Mouse (Mus musculus): ENCODE measurements around the gene Gpr157. TPM values are rescaled to one million over a fixed set of nuclear protein-coding genes. Genes with fewer than 3 reads are reported as not detected.

Gpr157 gene
- polyA plus RNA-seq, 1 experiment from 2014 or later: 0.68 TPM

- Histone ChIP-seq H3K4me2 (replicated peaks) (peak within 1 kb of the TSS; percentile 38), H3K4me1 (peaks cover 6% of the 10 kb centered on the region), H3K4me3 (0 out of 2 replicates have a peak within 1 kb of the TSS, but pooled peaks have one; percentile 10), H3K36me3 (no peaks in the 10 kb centered on the region), H3K9ac (no peak within 1 kb of the TSS), H3K27ac (no peak within 1 kb of the TSS), H3K27me3 (no peaks in the 10 kb centered on the region), H3K9me3 (replicated peaks) (no peaks in the 10 kb centered on the region)
- ATAC-seq (ENCODE audit: low FRiP score): 0 out of 2 replicates have a peak, but pooled peaks have one; percentile 43
- 8% methylated on average over 14 of the region's 15 CpGs for WGBS
Measured at GRCm38 (mm10) chr4:150119055-150119454, 31.9 kb downstream of the Gpr157 start, which contains the start of gene Slc2a5. TSS of gene Slc2a5 (plus strand) at chr4:150119283.

GRCm38 (mm10) chr4:150119640-150120039, 32.5 kb downstream of the Gpr157 start:
- no peak for ATAC-seq (ENCODE audit: low FRiP score)
- Histone ChIP-seq H3K4me2 (replicated peaks) (peak overlapping the region; percentile 38), H3K27ac (no peak overlapping the region), H3K4me3 (no peak overlapping the region), H3K4me1 (peaks cover 6% of the 10 kb centered on the region), H3K9ac (no peak overlapping the region), H3K36me3 (no peaks in the 10 kb centered on the region), H3K27me3 (no peaks in the 10 kb centered on the region; the same call in 1 of the 2 replicates), H3K9me3 (replicated peaks) (no peaks in the 10 kb centered on the region)
- 68% methylated on average over 14 of the region's 14 CpGs for WGBS

GRCm38 (mm10) chr4:150120173-150120833, 33.1 kb downstream of the Gpr157 start:
- H3K36me3 ChIP-seq: no peaks in the 10 kb centered on the region
- no peaks in the 10 kb centered on the region; the same call in 1 of the 2 replicates for H3K27me3 ChIP-seq
- no peak overlapping the region for H3K9ac ChIP-seq
- WGBS: 57% methylated on average over 15 of the region's 15 CpGs
- no peak overlapping the region for H3K4me3 ChIP-seq
- H3K4me1 ChIP-seq: peaks cover 6% of the 10 kb centered on the region
- no peak overlapping the region for H3K27ac ChIP-seq
- no peak for ATAC-seq (ENCODE audit: low FRiP score)
- no peaks in the 10 kb centered on the region for H3K9me3 ChIP-seq (replicated peaks)
- no peak overlapping the region for H3K4me2 ChIP-seq (replicated peaks)

GRCm38 (mm10) chr4:150121430-150121829, 34.3 kb downstream of the Gpr157 start:
- 79% methylated on average over 8 of the region's 8 CpGs for WGBS
- H3K9ac ChIP-seq: no peak overlapping the region
- H3K4me3 ChIP-seq: no peak overlapping the region
- H3K9me3 ChIP-seq (replicated peaks): no peaks in the 10 kb centered on the region
- no peak for ATAC-seq (ENCODE audit: low FRiP score)
- H3K4me1 ChIP-seq: peaks cover 6% of the 10 kb centered on the region
- no peak overlapping the region for H3K4me2 ChIP-seq (replicated peaks)
- H3K36me3 ChIP-seq: no peaks in the 10 kb centered on the region
- no peak overlapping the region for H3K27ac ChIP-seq
- no peaks in the 10 kb centered on the region; the same call in 1 of the 2 replicates for H3K27me3 ChIP-seq

- 62% methylated on average over 3 of the region's 3 CpGs for WGBS
- H3K4me3 ChIP-seq: no peak overlapping the region
- H3K4me2 ChIP-seq (replicated peaks): no peak overlapping the region
- no peaks in the 10 kb centered on the region; the same call in 1 of the 2 replicates for H3K27me3 ChIP-seq
- H3K36me3 ChIP-seq: no peaks in the 10 kb centered on the region
- H3K27ac ChIP-seq: no peak overlapping the region
- no peak overlapping the region for H3K9ac ChIP-seq
- ATAC-seq (ENCODE audit: low FRiP score): no peak
- H3K9me3 ChIP-seq (replicated peaks): no peaks in the 10 kb centered on the region
- H3K4me1 ChIP-seq: peaks cover 6% of the 10 kb centered on the region
Measured at GRCm38 (mm10) chr4:150122476-150122875, 35.3 kb downstream of the Gpr157 start.

GRCm38 (mm10) chr4:150126373-150126772, 39.2 kb downstream of the Gpr157 start:
- Histone ChIP-seq H3K4me2 (replicated peaks) (no peak overlapping the region), H3K27ac (no peak overlapping the region), H3K9ac (no peak overlapping the region), H3K9me3 (replicated peaks) (no peaks in the 10 kb centered on the region), H3K4me3 (no peak overlapping the region), H3K4me1 (peaks cover 4% of the 10 kb centered on the region; the same call in 1 of the 2 replicates), H3K36me3 (no peaks in the 10 kb centered on the region), H3K27me3 (no peaks in the 10 kb centered on the region; the same call in 1 of the 2 replicates)
- WGBS: 95% methylated on average over 5 of the region's 5 CpGs
- ATAC-seq (ENCODE audit: low FRiP score): no peak

- no peak for ATAC-seq (ENCODE audit: low FRiP score)
- Histone ChIP-seq H3K4me1 (peaks cover 9% of the 10 kb centered on the region), H3K9ac (no peak overlapping the region), H3K4me2 (replicated peaks) (no peak overlapping the region), H3K4me3 (no peak overlapping the region), H3K27ac (no peak overlapping the region), H3K9me3 (replicated peaks) (no peaks in the 10 kb centered on the region), H3K36me3 (no peaks in the 10 kb centered on the region), H3K27me3 (no peaks in the 10 kb centered on the region; the same call in 1 of the 2 replicates)
- 92% methylated on average over 7 of the region's 7 CpGs for WGBS
Measured at GRCm38 (mm10) chr4:150127894-150128293, 40.7 kb downstream of the Gpr157 start.

GRCm38 (mm10) chr4:150128571-150128970, 41.4 kb downstream of the Gpr157 start:
- no peaks in the 10 kb centered on the region for H3K9me3 ChIP-seq (replicated peaks)
- no peak overlapping the region for H3K4me3 ChIP-seq
- no peak for ATAC-seq (ENCODE audit: low FRiP score)
- WGBS: 56% methylated on average over 8 of the region's 8 CpGs
- H3K4me1 ChIP-seq: peaks cover 15% of the 10 kb centered on the region
- no peaks in the 10 kb centered on the region for H3K36me3 ChIP-seq
- H3K4me2 ChIP-seq (replicated peaks): no peak overlapping the region
- no peak overlapping the region for H3K27ac ChIP-seq
- no peak overlapping the region for H3K9ac ChIP-seq
- H3K27me3 ChIP-seq: no peaks in the 10 kb centered on the region; the same call in 1 of the 2 replicates

- Histone ChIP-seq H3K4me2 (replicated peaks) (no peak overlapping the region), H3K9ac (no peak overlapping the region), H3K27me3 (no peaks in the 10 kb centered on the region; the same call in 1 of the 2 replicates), H3K4me1 (peaks cover 15% of the 10 kb centered on the region), H3K36me3 (no peaks in the 10 kb centered on the region), H3K27ac (no peak overlapping the region), H3K4me3 (no peak overlapping the region), H3K9me3 (replicated peaks) (no peaks in the 10 kb centered on the region)
- 36% methylated on average over 2 of the region's 2 CpGs for WGBS
- no peak for ATAC-seq (ENCODE audit: low FRiP score)
Measured at GRCm38 (mm10) chr4:150130661-150131060, 43.5 kb downstream of the Gpr157 start.

GRCm38 (mm10) chr4:150132692-150133271, 45.6 kb downstream of the Gpr157 start:
- no peak for ATAC-seq (ENCODE audit: low FRiP score)
- Histone ChIP-seq H3K9me3 (replicated peaks) (no peaks in the 10 kb centered on the region), H3K9ac (no peak overlapping the region), H3K27me3 (no peaks in the 10 kb centered on the region; the same call in 1 of the 2 replicates), H3K4me2 (replicated peaks) (peak overlapping the region; percentile 42), H3K4me3 (no peak overlapping the region; the same call in 1 of the 2 replicates), H3K36me3 (no peaks in the 10 kb centered on the region), H3K4me1 (peaks cover 15% of the 10 kb centered on the region), H3K27ac (no peak overlapping the region)
- WGBS: 30% methylated on average over 24 of the region's 24 CpGs

GRCm38 (mm10) chr4:150135254-150135653, 48.1 kb downstream of the Gpr157 start:
- 89% methylated on average over 7 of the region's 7 CpGs for WGBS
- no peak for ATAC-seq (ENCODE audit: low FRiP score)
- no peak overlapping the region for H3K9ac ChIP-seq

GRCm38 (mm10) chr4:150136693-150137092, 49.5 kb downstream of the Gpr157 start:
- H3K4me2 ChIP-seq (replicated peaks): no peak overlapping the region
- no peak overlapping the region for H3K4me3 ChIP-seq
- WGBS: 6% methylated on average over 10 of the region's 10 CpGs
- no peaks in the 10 kb centered on the region; the same call in 1 of the 2 replicates for H3K27me3 ChIP-seq
- peaks cover 18% of the 10 kb centered on the region for H3K4me1 ChIP-seq
- no peak overlapping the region for H3K9ac ChIP-seq
- no peaks in the 10 kb centered on the region for H3K9me3 ChIP-seq (replicated peaks)
- ATAC-seq (ENCODE audit: low FRiP score): peak; percentile 6; the same call in 1 of the 2 replicates
- no peaks in the 10 kb centered on the region for H3K36me3 ChIP-seq
- H3K27ac ChIP-seq: no peak overlapping the region

More at GRCm38 (mm10) chr4:150135254-150135653, 48.1 kb downstream of the Gpr157 start:
- Histone ChIP-seq H3K9me3 (replicated peaks) (no peaks in the 10 kb centered on the region), H3K4me3 (no peak overlapping the region), H3K4me2 (replicated peaks) (no peak overlapping the region), H3K4me1 (peaks cover 24% of the 10 kb centered on the region), H3K36me3 (no peaks in the 10 kb centered on the region), H3K27me3 (no peaks in the 10 kb centered on the region; the same call in 1 of the 2 replicates), H3K27ac (no peak overlapping the region)
